Mouse (Mus musculus) thymus, postnatal 0 days (tissue): Measurements from ENCODE around the gene Tmeff2. TPM values are rescaled to one million over a fixed set of nuclear protein-coding genes. Genes with fewer than 3 reads are reported as not detected.

Experiments used
- DNase-seq: peaks from one replicate; pipeline ENCODE4 v3.0.0-alpha.2; 2015; ENCODE audit warnings: low spot score
- microRNA-seq: library from miRNA; unstranded; fragments of <30 nt; microRNA quantifications from one replicate; pipeline ENCODE4, GENCODE M21; 2016; ENCODE audit warnings: borderline number of aligned reads
- polyA plus RNA-seq: library from polyadenylated mRNA; unstranded; fragments of >200 nt; fragmentation: Nextera tagmentation; extraction: Ambion mirVana; gene quantifications from 2 replicates; pipeline ENCODE4 v1.2.1, GENCODE M21; 2015

Gene Tmeff2
- polyA plus RNA-seq, 1 experiment from 2014 or later: 1.3 TPM

GRCm38 (mm10) chr1:51199088-51199830, 298.8 kb downstream of the Tmeff2 start:
- no peak for DNase-seq

DNA sequence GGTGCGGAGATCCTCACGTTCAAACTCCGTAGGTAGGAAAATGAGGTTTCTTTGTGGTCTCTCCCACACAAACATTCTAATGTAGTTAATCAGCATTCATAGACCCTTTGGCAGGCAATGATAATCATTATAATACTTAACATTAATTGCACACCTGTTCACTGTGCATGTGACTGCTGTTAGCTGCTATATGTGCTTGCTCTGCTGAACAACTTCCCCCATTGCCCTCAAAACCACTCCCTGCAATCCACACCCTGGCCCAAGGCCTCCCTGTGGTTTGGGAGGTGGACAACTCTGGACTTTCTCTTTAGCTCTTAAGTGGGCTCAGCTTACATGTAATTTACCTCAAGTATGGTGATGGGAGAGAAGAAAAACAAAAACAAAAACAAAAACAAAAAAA, 299.5 kb downstream of the Tmeff2 start:
- DNase-seq: no peak

DNA sequence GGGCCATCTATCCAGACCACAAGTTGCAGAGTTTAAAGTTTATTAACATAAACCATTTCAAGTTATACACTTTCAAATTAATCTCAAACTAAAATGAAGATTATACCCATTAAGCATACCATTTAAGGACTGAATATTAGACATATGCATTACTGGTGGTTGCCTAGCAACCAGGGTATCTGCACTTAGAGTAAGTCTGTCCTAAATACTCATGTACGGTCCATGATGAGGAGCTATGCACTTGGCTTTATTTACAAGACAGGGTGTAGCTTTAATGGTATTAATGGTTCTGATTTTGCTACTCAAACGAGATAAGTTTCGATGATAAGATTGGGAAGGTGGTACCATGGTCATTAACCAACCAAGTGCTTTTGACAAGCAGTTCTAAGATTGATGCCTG, 315.2 kb downstream of the Tmeff2 start:
- DNase-seq: no peak

GRCm38 (mm10) chr1:51216292-51217050, 316.0 kb downstream of the Tmeff2 start:
- no peak for DNase-seq

DNA sequence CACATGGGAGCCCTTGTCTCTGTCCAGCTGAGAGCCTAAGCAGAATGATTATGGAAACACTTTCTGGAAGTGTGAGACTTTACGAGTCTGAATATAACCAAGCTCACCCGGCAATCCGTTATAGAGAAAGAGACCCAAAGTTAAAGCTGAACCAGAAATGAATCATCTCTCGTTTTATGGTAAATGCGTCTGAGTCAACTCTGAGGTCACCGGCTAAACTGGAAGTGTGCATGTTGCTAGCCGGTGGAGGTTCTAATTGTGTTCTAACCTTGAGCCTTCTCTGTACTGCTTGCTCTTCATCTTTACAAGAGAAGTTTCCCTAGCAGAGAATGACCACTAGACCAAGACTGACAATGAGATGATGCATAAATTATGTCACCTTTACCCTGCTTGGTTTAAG, 316.8 kb downstream of the Tmeff2 start:
- no peak for DNase-seq

DNA sequence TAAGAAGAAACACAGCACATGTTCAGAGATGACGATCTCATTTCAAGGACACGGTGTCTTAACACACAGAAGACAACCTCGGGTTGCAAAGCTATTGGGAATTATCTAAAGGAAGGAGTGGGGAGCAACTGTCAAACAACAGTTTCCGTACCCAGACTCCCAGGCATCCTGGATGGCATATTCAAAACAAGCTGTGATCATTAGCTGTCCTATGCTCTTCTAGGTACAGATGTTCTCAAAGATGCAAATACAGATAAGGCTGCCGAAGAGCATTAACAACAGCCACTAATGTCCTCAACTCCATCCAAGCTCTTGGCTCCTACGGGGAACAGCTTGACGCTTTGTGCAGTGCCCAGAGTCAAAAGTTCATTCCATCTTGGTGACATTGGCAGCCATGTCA, 324.7 kb downstream of the Tmeff2 start:
- no peak for DNase-seq

Small RNA genes lying within 50 kb of the gene (microRNA-seq; reads per million reads assigned to microRNA genes)
- not detected for gene Gm25736
